Mouse (Mus musculus): Measurements from ENCODE around the gene Shank2. TPM values are rescaled to one million over a fixed set of nuclear protein-coding genes. Genes with fewer than 3 reads are reported as not detected.

The Shank2 gene
- total and polyA plus RNA-seq, 3 experiments = 0.31 to 0.55 (median 0.41) TPM

- intact Hi-C loops (cut with DNase I) = no loop called here
- Histone ChIP-seq H3K36me3 (ENCODE audit: control insufficient read depth, insufficient read depth, low read length) (no peaks in the 10 kb centered on the region), H3K9ac (ENCODE audit: low read depth, low read length) (no peak overlapping the region), H3K79me2 (replicated peaks; ENCODE audit: control insufficient read depth, insufficient read depth, low read length) (no peaks in the 10 kb centered on the region), H3K4me3 (no peak overlapping the region), H3K27ac (no peak overlapping the region), H3K4me1 (ENCODE audit: control insufficient read depth, insufficient read depth, low read length) (no peaks in the 10 kb centered on the region), H3K27me3 (ENCODE audit: control insufficient read depth, insufficient read depth, low read length) (no peaks in the 10 kb centered on the region)
- DNase-seq = no peak
- TF ChIP-seq POLR2A (IDR thresholded peaks at IDR 0.05; ENCODE audit: insufficient read depth, low read depth, low read length) = no peak
- no peak for TF ChIP-seq EP300 (IDR thresholded peaks at IDR 0.05; ENCODE audit: insufficient read depth, low read depth, low read length)
- 69% methylated on average over 2 of the region's 2 CpGs for WGBS
Observed at GRCm38 (mm10) chr7:144137827-144138226, 136.1 kb downstream of the Shank2 start.

DNA sequence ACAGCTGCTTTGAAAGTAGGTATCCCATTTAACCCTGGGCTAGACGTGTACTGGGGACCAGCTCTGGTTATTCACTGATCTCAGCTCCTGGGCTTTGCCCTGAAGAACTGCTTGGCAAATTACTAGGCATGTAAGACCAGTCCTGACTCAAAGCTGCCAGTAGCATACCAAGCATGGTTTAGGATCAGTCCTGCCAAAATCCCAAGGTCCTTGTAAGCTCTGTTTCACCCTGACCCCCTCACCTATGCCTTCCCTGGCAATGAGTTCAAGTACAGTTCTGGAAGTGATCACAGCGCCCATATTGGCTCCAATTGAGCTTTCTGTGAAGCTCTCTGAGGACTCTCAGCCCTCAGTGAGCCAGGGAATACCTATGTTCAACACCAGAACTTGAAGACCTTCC lies 136.7 kb downstream of the Shank2 start:
- H3K4me3 ChIP-seq = no peak overlapping the region
- H3K4me1 ChIP-seq (ENCODE audit: control insufficient read depth, insufficient read depth, low read length) = no peaks in the 10 kb centered on the region
- H3K79me2 ChIP-seq (replicated peaks; ENCODE audit: control insufficient read depth, insufficient read depth, low read length) = no peaks in the 10 kb centered on the region
- H3K9ac ChIP-seq (ENCODE audit: low read depth, low read length) = no peak overlapping the region
- no peak for DNase-seq
- no peaks in the 10 kb centered on the region for H3K36me3 ChIP-seq (ENCODE audit: control insufficient read depth, insufficient read depth, low read length)
- no peak overlapping the region for H3K27ac ChIP-seq
- no peaks in the 10 kb centered on the region for H3K27me3 ChIP-seq (ENCODE audit: control insufficient read depth, insufficient read depth, low read length)
- no peak for TF ChIP-seq POLR2A (IDR thresholded peaks at IDR 0.05; ENCODE audit: insufficient read depth, low read depth, low read length)
- no peak for TF ChIP-seq EP300 (IDR thresholded peaks at IDR 0.05; ENCODE audit: insufficient read depth, low read depth, low read length)
- no peak for TF ChIP-seq CTCF (IDR thresholded peaks at IDR 0.05)
- intact Hi-C loops (cut with DNase I) = no loop called here
- 50% methylated on average over 2 of the region's 2 CpGs for WGBS

- no peak for DNase-seq
- intact Hi-C loops (cut with DNase I) = no loop called here
- Histone ChIP-seq H3K4me3 (no peak overlapping the region), H3K79me2 (replicated peaks; ENCODE audit: control insufficient read depth, insufficient read depth, low read length) (no peaks in the 10 kb centered on the region), H3K4me1 (ENCODE audit: control insufficient read depth, insufficient read depth, low read length) (no peaks in the 10 kb centered on the region), H3K9ac (ENCODE audit: low read depth, low read length) (no peak overlapping the region), H3K36me3 (ENCODE audit: control insufficient read depth, insufficient read depth, low read length) (no peaks in the 10 kb centered on the region), H3K27ac (no peak overlapping the region), H3K27me3 (ENCODE audit: control insufficient read depth, insufficient read depth, low read length) (no peaks in the 10 kb centered on the region)
- no peak for TF ChIP-seq POLR2A (IDR thresholded peaks at IDR 0.05; ENCODE audit: insufficient read depth, low read depth, low read length)
- no peak for TF ChIP-seq EP300 (IDR thresholded peaks at IDR 0.05; ENCODE audit: insufficient read depth, low read depth, low read length)
- no peak for TF ChIP-seq CTCF (IDR thresholded peaks at IDR 0.05)
- 71% methylated on average over 2 of the region's 2 CpGs for WGBS
Observed at GRCm38 (mm10) chr7:144139691-144140090, 138.0 kb downstream of the Shank2 start.

- intact Hi-C loops (cut with DNase I) = no loop called here
- no peaks in the 10 kb centered on the region for H3K36me3 ChIP-seq (ENCODE audit: control insufficient read depth, insufficient read depth, low read length)
- DNase-seq = no peak
- H3K4me3 ChIP-seq = no peak overlapping the region
- H3K27me3 ChIP-seq (ENCODE audit: control insufficient read depth, insufficient read depth, low read length) = no peaks in the 10 kb centered on the region
- 69% methylated on average over 3 of the region's 3 CpGs for WGBS
- H3K79me2 ChIP-seq (replicated peaks; ENCODE audit: control insufficient read depth, insufficient read depth, low read length) = no peaks in the 10 kb centered on the region
- H3K27ac ChIP-seq = no peak overlapping the region
- no peak for TF ChIP-seq EP300 (IDR thresholded peaks at IDR 0.05; ENCODE audit: insufficient read depth, low read depth, low read length)
- TF ChIP-seq POLR2A (IDR thresholded peaks at IDR 0.05; ENCODE audit: insufficient read depth, low read depth, low read length) = no peak
- TF ChIP-seq CTCF (IDR thresholded peaks at IDR 0.05) = no peak
- no peaks in the 10 kb centered on the region for H3K4me1 ChIP-seq (ENCODE audit: control insufficient read depth, insufficient read depth, low read length)
- H3K9ac ChIP-seq (ENCODE audit: low read depth, low read length) = no peak overlapping the region
Observed at GRCm38 (mm10) chr7:144140470-144140869, 138.7 kb downstream of the Shank2 start.

DNA sequence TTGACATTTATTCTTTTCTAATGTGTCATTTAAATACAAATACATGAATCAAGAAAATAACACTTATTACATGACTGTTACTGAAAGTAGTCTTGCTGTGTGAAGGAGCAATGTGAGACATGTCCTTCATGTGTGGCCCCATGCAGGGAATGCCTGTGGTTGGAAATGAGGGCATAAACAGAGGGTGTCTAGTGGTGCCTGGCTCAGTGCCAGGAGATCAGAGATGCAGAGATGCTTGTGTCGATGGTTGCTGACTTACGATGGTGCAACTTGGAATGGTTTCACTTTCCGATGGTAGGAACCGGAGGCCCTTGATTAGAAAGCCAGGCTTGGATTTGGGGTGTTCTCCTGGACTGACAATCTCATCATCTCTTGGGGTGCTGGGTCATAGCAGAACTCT lies 140.3 kb downstream of the Shank2 start:
- no peak overlapping the region for H3K9ac ChIP-seq (ENCODE audit: low read depth, low read length)
- DNase-seq = no peak
- no peaks in the 10 kb centered on the region for H3K4me1 ChIP-seq (ENCODE audit: control insufficient read depth, insufficient read depth, low read length)
- no peaks in the 10 kb centered on the region for H3K36me3 ChIP-seq (ENCODE audit: control insufficient read depth, insufficient read depth, low read length)
- H3K79me2 ChIP-seq (replicated peaks; ENCODE audit: control insufficient read depth, insufficient read depth, low read length) = no peaks in the 10 kb centered on the region
- intact Hi-C loops (cut with DNase I) = no loop called here
- 72% methylated on average over 4 of the region's 4 CpGs for WGBS
- no peak overlapping the region for H3K4me3 ChIP-seq
- H3K27me3 ChIP-seq (ENCODE audit: control insufficient read depth, insufficient read depth, low read length) = no peaks in the 10 kb centered on the region
- no peak overlapping the region for H3K27ac ChIP-seq
- TF ChIP-seq POLR2A (IDR thresholded peaks at IDR 0.05; ENCODE audit: insufficient read depth, low read depth, low read length) = no peak
- no peak for TF ChIP-seq EP300 (IDR thresholded peaks at IDR 0.05; ENCODE audit: insufficient read depth, low read depth, low read length)
- no peak for TF ChIP-seq CTCF (IDR thresholded peaks at IDR 0.05)

GRCm38 (mm10) chr7:144143941-144144340 lies 142.2 kb downstream of the Shank2 start:
- intact Hi-C loops (cut with DNase I) = no loop called here
- Histone ChIP-seq H3K4me1 (ENCODE audit: control insufficient read depth, insufficient read depth, low read length) (no peaks in the 10 kb centered on the region), H3K27me3 (ENCODE audit: control insufficient read depth, insufficient read depth, low read length) (no peaks in the 10 kb centered on the region), H3K9ac (ENCODE audit: low read depth, low read length) (no peak overlapping the region), H3K79me2 (replicated peaks; ENCODE audit: control insufficient read depth, insufficient read depth, low read length) (no peaks in the 10 kb centered on the region), H3K36me3 (ENCODE audit: control insufficient read depth, insufficient read depth, low read length) (no peaks in the 10 kb centered on the region), H3K4me3 (no peak overlapping the region), H3K27ac (no peak overlapping the region)
- 60% methylated on average over 2 of the region's 2 CpGs for WGBS
- no peak for TF ChIP-seq EP300 (IDR thresholded peaks at IDR 0.05; ENCODE audit: insufficient read depth, low read depth, low read length)
- no peak for TF ChIP-seq POLR2A (IDR thresholded peaks at IDR 0.05; ENCODE audit: insufficient read depth, low read depth, low read length)
- no peak for TF ChIP-seq CTCF (IDR thresholded peaks at IDR 0.05)
- no peak for DNase-seq

Data from heart, adult 2 months (tissue).